Mouse (Mus musculus) cerebellum, adult 11-12 months (tissue): ENCODE measurements around the gene Olfr1388.
"Not testable (repeated sequence)": the region's sequence is repeated elsewhere in the genome, so short reads cannot be mapped to it uniquely, and the experiment has no call there.

Experiments used
- DNase-seq: peaks from one replicate; pipeline ENCODE4 v3.0.0; 2022

Olfr1388 gene

GRCm38 (mm10) chr11:49436411-49436810 lies at the start of gene Olfr1388:
Olfr1388 (plus strand) TSS chr11:49436624.
- DNase-seq = no peak

GRCm38 (mm10) chr11:49392707-49393106 lies 43.7 kb upstream of the Olfr1388 start:
- DNase-seq = not testable (repeated sequence)

- DNase-seq = no peak
Measured at GRCm38 (mm10) chr11:49406784-49407183, 29.6 kb upstream of the Olfr1388 start.

GRCm38 (mm10) chr11:49410540-49410939 lies 25.9 kb upstream of the Olfr1388 start:
- DNase-seq = no peak

GRCm38 (mm10) chr11:49422767-49423166 lies 13.7 kb upstream of the Olfr1388 start, which contains the start of gene Olfr1389:
Olfr1389 (plus strand) TSS chr11:49423067.
- DNase-seq = no peak

- DNase-seq = no peak
Measured at GRCm38 (mm10) chr11:49425257-49425927, 11.0 kb upstream of the Olfr1388 start.

GRCm38 (mm10) chr11:49429641-49430040 lies 6.8 kb upstream of the Olfr1388 start:
- DNase-seq = no peak

- no peak for DNase-seq
Measured at GRCm38 (mm10) chr11:49455043-49455442, 18.6 kb downstream of the Olfr1388 start, which contains the start of gene Olfr1387. Olfr1387 (plus strand) TSS chr11:49455343.

GRCm38 (mm10) chr11:49464746-49465145 lies 28.3 kb downstream of the Olfr1388 start, which contains the start of gene Olfr1386:
Olfr1386 (plus strand) TSS chr11:49465046.
- DNase-seq = not testable (repeated sequence)

- DNase-seq = no peak
Measured at GRCm38 (mm10) chr11:49485973-49486372, 49.5 kb downstream of the Olfr1388 start.

- not testable (repeated sequence) for DNase-seq
Measured at GRCm38 (mm10) chr11:49488770-49489169, 52.3 kb downstream of the Olfr1388 start, which contains the start of gene Olfr1385. Olfr1385 (plus strand) TSS chr11:49489070.
